Mouse (Mus musculus): Measurements from ENCODE around the gene 5730522E02Rik. TPM values are rescaled to one million over a fixed set of nuclear protein-coding genes. Genes with fewer than 3 reads are reported as not detected.
A peak's percentile ranks its signal among the peaks of the same experiment; 100 is the strongest.

5730522E02Rik gene
- polyA plus RNA-seq, 1 experiment = 8.8 TPM

- H3K27ac ChIP-seq (ENCODE audit: insufficient read depth, low read length) = peak overlapping the region; percentile 17
- H3K4me1 ChIP-seq (ENCODE audit: control insufficient read depth, insufficient read depth, low read length) = peaks cover 5% of the 10 kb centered on the region; the same call in 1 of the 2 replicates
- H3K4me3 ChIP-seq (ENCODE audit: insufficient read depth, low read length) = no peak overlapping the region
- TF ChIP-seq CTCF (IDR thresholded peaks at IDR 0.05; ENCODE audit: extremely low read depth, insufficient read depth, low read length) (no peak), POLR2A (IDR thresholded peaks at IDR 0.05; ENCODE audit: extremely low read depth, insufficient read depth, low read length) (no peak)
Measured at GRCm38 (mm10) chr11:25856629-25857568, 353.7 kb downstream of the 5730522E02Rik start.

GRCm38 (mm10) chr11:25855794-25856193, 354.8 kb downstream of the 5730522E02Rik start:
- peaks cover 5% of the 10 kb centered on the region; the same call in 1 of the 2 replicates for H3K4me1 ChIP-seq (ENCODE audit: control insufficient read depth, insufficient read depth, low read length)
- H3K27ac ChIP-seq (ENCODE audit: insufficient read depth, low read length) = peak overlapping the region; percentile 93
- TF ChIP-seq POLR2A (IDR thresholded peaks at IDR 0.05; ENCODE audit: extremely low read depth, insufficient read depth, low read length) (no peak), CTCF (IDR thresholded peaks at IDR 0.05; ENCODE audit: extremely low read depth, insufficient read depth, low read length) (no peak)
- H3K4me3 ChIP-seq (ENCODE audit: insufficient read depth, low read length) = no peak overlapping the region

GRCm38 (mm10) chr11:25854216-25854615, 356.3 kb downstream of the 5730522E02Rik start:
- H3K4me1 ChIP-seq (ENCODE audit: control insufficient read depth, insufficient read depth, low read length) = peaks cover 3% of the 10 kb centered on the region; the same call in 1 of the 2 replicates
- H3K4me3 ChIP-seq (ENCODE audit: insufficient read depth, low read length) = no peak overlapping the region
- H3K27ac ChIP-seq (ENCODE audit: insufficient read depth, low read length) = peak overlapping the region; percentile 60
- TF ChIP-seq CTCF (IDR thresholded peaks at IDR 0.05; ENCODE audit: extremely low read depth, insufficient read depth, low read length) = no peak
- no peak for TF ChIP-seq POLR2A (IDR thresholded peaks at IDR 0.05; ENCODE audit: extremely low read depth, insufficient read depth, low read length)

- Histone ChIP-seq H3K4me3 (ENCODE audit: insufficient read depth, low read length) (no peak overlapping the region), H3K4me1 (ENCODE audit: control insufficient read depth, insufficient read depth, low read length) (peaks cover 5% of the 10 kb centered on the region; the same call in 1 of the 2 replicates), H3K27ac (ENCODE audit: insufficient read depth, low read length) (0 out of 2 replicates have a peak overlapping the region, but pooled peaks have one; percentile 19)
- no peak for TF ChIP-seq POLR2A (IDR thresholded peaks at IDR 0.05; ENCODE audit: extremely low read depth, insufficient read depth, low read length)
- TF ChIP-seq CTCF (IDR thresholded peaks at IDR 0.05; ENCODE audit: extremely low read depth, insufficient read depth, low read length) = no peak
Measured at GRCm38 (mm10) chr11:25853032-25853431, 357.5 kb downstream of the 5730522E02Rik start.

- H3K27ac ChIP-seq (ENCODE audit: insufficient read depth, low read length) = peak overlapping the region; percentile 90
- no peak overlapping the region for H3K4me3 ChIP-seq (ENCODE audit: insufficient read depth, low read length)
- peaks cover 3% of the 10 kb centered on the region; the same call in 1 of the 2 replicates for H3K4me1 ChIP-seq (ENCODE audit: control insufficient read depth, insufficient read depth, low read length)
- TF ChIP-seq CTCF (IDR thresholded peaks at IDR 0.05; ENCODE audit: extremely low read depth, insufficient read depth, low read length) (no peak), POLR2A (IDR thresholded peaks at IDR 0.05; ENCODE audit: extremely low read depth, insufficient read depth, low read length) (no peak)
Measured at GRCm38 (mm10) chr11:25848824-25849644, 361.5 kb downstream of the 5730522E02Rik start.

- H3K4me3 ChIP-seq (ENCODE audit: insufficient read depth, low read length) = no peak overlapping the region
- no peaks in the 10 kb centered on the region; the same call in 1 of the 2 replicates for H3K4me1 ChIP-seq (ENCODE audit: control insufficient read depth, insufficient read depth, low read length)
- no peak overlapping the region for H3K27ac ChIP-seq (ENCODE audit: insufficient read depth, low read length)
- no peak for TF ChIP-seq POLR2A (IDR thresholded peaks at IDR 0.05; ENCODE audit: extremely low read depth, insufficient read depth, low read length)
- TF ChIP-seq CTCF (IDR thresholded peaks at IDR 0.05; ENCODE audit: extremely low read depth, insufficient read depth, low read length) = no peak
Measured at GRCm38 (mm10) chr11:25838451-25838850, 372.1 kb downstream of the 5730522E02Rik start.

GRCm38 (mm10) chr11:25819789-25820188, 390.8 kb downstream of the 5730522E02Rik start:
- H3K4me3 ChIP-seq (ENCODE audit: insufficient read depth, low read length) = no peak overlapping the region
- TF ChIP-seq CTCF (IDR thresholded peaks at IDR 0.05; ENCODE audit: extremely low read depth, insufficient read depth, low read length) (no peak), POLR2A (IDR thresholded peaks at IDR 0.05; ENCODE audit: extremely low read depth, insufficient read depth, low read length) (no peak)

GRCm38 (mm10) chr11:25813446-25813845, 397.1 kb downstream of the 5730522E02Rik start:
- TF ChIP-seq POLR2A (IDR thresholded peaks at IDR 0.05; ENCODE audit: extremely low read depth, insufficient read depth, low read length) = no peak
- TF ChIP-seq CTCF (IDR thresholded peaks at IDR 0.05; ENCODE audit: extremely low read depth, insufficient read depth, low read length) = no peak
- Histone ChIP-seq H3K4me1 (ENCODE audit: control insufficient read depth, insufficient read depth, low read length) (no peaks in the 10 kb centered on the region), H3K4me3 (ENCODE audit: insufficient read depth, low read length) (no peak overlapping the region), H3K27ac (ENCODE audit: insufficient read depth, low read length) (no peak overlapping the region)

More at GRCm38 (mm10) chr11:25819789-25820188, 390.8 kb downstream of the 5730522E02Rik start:
- Histone ChIP-seq H3K27ac (ENCODE audit: insufficient read depth, low read length) (no peak overlapping the region), H3K4me1 (ENCODE audit: control insufficient read depth, insufficient read depth, low read length) (no peaks in the 10 kb centered on the region)

GRCm38 (mm10) chr11:25787691-25788090, 422.9 kb downstream of the 5730522E02Rik start:
- Histone ChIP-seq H3K27ac (ENCODE audit: insufficient read depth, low read length) (no peak overlapping the region), H3K4me1 (ENCODE audit: control insufficient read depth, insufficient read depth, low read length) (no peaks in the 10 kb centered on the region), H3K4me3 (ENCODE audit: insufficient read depth, low read length) (no peak overlapping the region)
- no peak for TF ChIP-seq POLR2A (IDR thresholded peaks at IDR 0.05; ENCODE audit: extremely low read depth, insufficient read depth, low read length)
- TF ChIP-seq CTCF (IDR thresholded peaks at IDR 0.05; ENCODE audit: extremely low read depth, insufficient read depth, low read length) = no peak
